Mouse (Mus musculus): ENCODE measurements at regions not wholly inside any gene's neighbourhood (a gene's known extent, or its start where the extent isn't known, plus 50 kb on each side); places are given as distances from the start of the nearest gene placed in this dataset.

- TF ChIP-seq UBTF (IDR thresholded peaks at IDR 0.05; ENCODE audit: borderline replicate concordance, insufficient read depth, low read depth, low read length), result no peak
- no peak for TF ChIP-seq EP300 (IDR thresholded peaks at IDR 0.05; ENCODE audit: low read depth in 1 of 2, low read length in 2 of 2)
- no peak for TF ChIP-seq CHD2 (IDR thresholded peaks at IDR 0.05; ENCODE audit: low read length)
- TF ChIP-seq USF1 (IDR thresholded peaks at IDR 0.05; ENCODE audit: low read depth, low read length), result no peak
- TF ChIP-seq MEF2A (IDR thresholded peaks at IDR 0.05; ENCODE audit: extremely low read depth, insufficient replicate concordance, low read depth, low read length, poor library complexity, severe bottlenecking), result no peak
- no peak for TF ChIP-seq POLR2A (IDR thresholded peaks at IDR 0.05; ENCODE audit: control insufficient read depth in 1 of 2, insufficient read depth in 1 of 2, low read depth in 1 of 2, low read length in 2 of 2, poor library complexity in 1 of 2)
- TF ChIP-seq MAFK (IDR thresholded peaks at IDR 0.05; ENCODE audit: borderline replicate concordance, low read depth, low read length), result no peak
- TF ChIP-seq CTCF (IDR thresholded peaks at IDR 0.05 in 2 of 3, conservative IDR thresholded peaks at IDR 0.05 in 1 of 3; ENCODE audit: control insufficient read depth in 1 of 3, insufficient read depth in 1 of 3, low read depth in 2 of 3, low read length in 3 of 3, poor library complexity in 1 of 3, severe bottlenecking in 1 of 3), result no peak
- no peak for TF ChIP-seq ZNF384 (IDR thresholded peaks at IDR 0.05; ENCODE audit: low read depth, low read length)
- TF ChIP-seq GATA1 (IDR thresholded peaks at IDR 0.05; ENCODE audit: low read depth, low read length), result no peak
These were observed 211.0 kb upstream of the Slc7a11 start for GRCm38 (mm10) chr3:50654441-50654840.

All from MEL (cell line).